Mouse (Mus musculus) lung, postnatal 0 days (tissue): Measurements from ENCODE around the gene Pa2g4.
"Not testable (repeated sequence)": the region's sequence is repeated elsewhere in the genome, so short reads cannot be mapped to it uniquely, and the experiment has no call there.

Experiments
- CTCF ChIP-seq: IDR thresholded peaks from 2 replicates; pipeline ENCODE4 v1.5.1; 2016; ENCODE audit warnings: antibody characterized with exemption, mild to moderate bottlenecking
- EP300 ChIP-seq: IDR thresholded peaks from 2 replicates; pipeline ENCODE4 v1.6.1; 2016; ENCODE audit warnings: antibody characterized with exemption, mild to moderate bottlenecking, control low read depth

DNA sequence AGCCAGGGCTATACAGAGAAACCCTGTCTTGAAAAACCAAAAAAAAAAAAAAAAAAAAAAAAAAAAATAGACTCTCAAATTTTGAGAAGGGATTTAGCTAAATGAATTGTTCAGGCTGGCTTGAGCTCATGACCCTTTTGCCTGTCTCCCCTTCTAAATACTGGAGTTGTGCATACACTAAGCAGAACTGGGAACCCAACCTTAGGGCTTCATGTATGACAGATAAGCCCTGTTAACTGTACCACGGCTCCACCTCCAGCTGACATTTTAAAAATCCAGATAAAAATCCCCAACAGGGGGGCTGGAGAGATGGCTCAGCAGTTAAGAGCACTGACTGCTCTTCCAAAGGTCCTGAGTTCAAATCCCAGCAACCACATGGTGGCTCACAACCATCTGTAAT is 10.2 kb downstream of the Pa2g4 start:
- TF ChIP-seq CTCF, EP300: not testable (repeated sequence)
